Mouse (Mus musculus): Measurements from ENCODE around the gene Mnx1.

- TF ChIP-seq CTCF (conservative IDR thresholded peaks at IDR 0.05; ENCODE audit: insufficient read depth, insufficient read length, low read depth, low read length) (no peak), POLR2A (IDR thresholded peaks at IDR 0.05; ENCODE audit: low read depth, low read length) (no peak)
Measured at GRCm38 (mm10) chr5:29462943-29463686, 15.2 kb downstream of the Mnx1 start.
